Mouse (Mus musculus): ENCODE measurements around the gene Dlx3. TPM values are rescaled to one million over a fixed set of nuclear protein-coding genes. Genes with fewer than 3 reads are reported as not detected.

Gene Dlx3
- total RNA-seq, 2 experiments from 2014 or later = not detected

DNA sequence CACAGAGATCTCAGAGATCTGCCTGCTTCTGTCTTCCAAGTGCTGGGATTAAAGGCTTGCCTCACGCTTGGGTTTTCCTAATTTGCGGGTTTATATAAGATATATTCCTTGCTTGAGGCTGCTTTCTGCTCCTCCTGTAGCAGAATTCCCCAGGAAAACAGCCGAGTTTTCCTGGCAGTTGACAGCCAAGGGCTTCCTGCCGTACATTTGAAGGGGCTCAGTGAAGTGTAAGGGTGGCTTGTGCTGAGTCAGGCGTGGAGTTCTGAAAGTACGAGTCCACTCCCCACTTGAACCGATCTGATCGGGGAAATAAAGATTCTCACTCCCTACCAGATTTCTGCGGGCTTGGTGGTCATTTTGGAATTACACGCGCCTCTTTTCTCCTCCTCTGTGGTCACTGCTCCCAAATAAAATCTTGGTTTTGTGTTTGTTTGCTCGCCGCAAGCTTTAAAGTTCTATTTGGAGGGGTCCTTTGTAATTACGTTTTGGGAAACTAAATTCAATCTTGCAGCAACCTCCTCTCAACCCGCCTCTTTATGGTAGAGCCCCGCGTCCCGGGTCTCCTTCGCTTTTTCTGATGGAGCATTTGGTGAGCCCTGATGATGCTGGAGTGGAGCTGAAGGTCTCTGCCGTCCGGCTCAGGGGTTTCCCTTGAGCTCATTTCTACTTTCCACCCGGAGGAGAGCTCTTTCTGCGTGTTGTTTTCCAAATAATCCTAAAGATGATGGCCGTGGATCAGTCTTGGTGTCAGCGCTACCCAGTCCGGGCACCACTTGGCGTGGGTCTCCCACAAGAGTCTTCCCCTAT is 29.7 kb downstream of the Dlx3 start:
- intact Hi-C loops (cut with DNase I) = no loop called here
- no peak for DNase-seq

DNA sequence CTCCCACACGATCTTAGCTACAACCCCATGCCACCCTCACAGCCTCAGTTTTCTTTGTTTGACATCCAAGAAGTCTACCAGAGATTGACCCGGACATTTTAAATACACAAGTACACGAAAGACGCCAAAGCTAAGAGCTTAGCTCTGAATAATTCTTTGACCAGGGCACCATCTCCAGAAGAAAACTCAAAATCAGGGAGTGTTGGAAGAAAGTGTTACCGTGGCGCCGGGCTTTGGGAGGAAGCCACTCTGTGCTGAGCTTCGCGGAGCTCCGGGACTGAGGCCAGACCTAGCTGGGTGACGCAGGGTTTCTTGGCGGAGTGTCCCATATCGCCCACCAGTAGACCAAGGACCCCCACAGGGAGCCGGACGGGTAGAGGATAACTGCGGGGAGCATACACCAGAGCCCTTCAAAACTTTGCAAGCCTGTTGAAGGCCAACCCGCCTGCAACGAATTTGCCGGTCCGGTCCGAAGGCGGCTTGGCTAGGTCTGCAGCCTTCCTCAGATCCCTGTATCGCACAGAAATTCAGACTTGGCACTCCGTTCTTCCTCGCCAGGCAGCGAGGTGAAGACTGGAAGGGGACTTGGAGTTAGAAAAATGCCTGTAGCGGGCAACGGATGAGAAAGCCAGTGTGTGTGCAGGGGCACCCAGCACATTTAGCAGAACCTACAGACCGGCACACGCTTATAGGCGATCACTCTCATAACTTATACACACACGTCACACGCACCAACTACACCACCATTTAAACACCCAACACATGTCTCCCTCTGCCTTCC is 30.5 kb downstream of the Dlx3 start:
- intact Hi-C loops (cut with DNase I) = no loop called here
- DNase-seq = peak in 1 of 2 experiments; percentile 26

DNA sequence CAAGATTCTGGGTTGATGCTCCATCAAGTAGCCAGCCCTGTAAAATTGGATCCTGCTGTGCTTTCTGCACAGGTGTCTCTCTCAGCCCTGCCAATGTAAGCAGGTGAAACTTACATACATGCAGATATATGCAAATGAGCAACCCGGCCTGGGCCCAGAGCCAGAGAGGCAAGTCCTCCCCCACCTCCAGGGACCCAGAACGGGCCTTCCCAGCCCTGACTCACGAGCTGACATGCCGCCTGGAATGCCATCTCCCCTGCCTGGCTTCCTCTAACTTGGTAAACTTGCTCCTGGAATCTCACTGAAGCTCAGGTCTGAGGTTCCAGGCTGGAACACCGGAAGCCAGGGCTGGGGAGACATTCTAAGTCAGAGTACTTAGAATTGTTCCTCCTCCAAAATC is 33.2 kb downstream of the Dlx3 start:
- intact Hi-C loops (cut with DNase I) = no loop called here
- DNase-seq = no peak

DNA sequence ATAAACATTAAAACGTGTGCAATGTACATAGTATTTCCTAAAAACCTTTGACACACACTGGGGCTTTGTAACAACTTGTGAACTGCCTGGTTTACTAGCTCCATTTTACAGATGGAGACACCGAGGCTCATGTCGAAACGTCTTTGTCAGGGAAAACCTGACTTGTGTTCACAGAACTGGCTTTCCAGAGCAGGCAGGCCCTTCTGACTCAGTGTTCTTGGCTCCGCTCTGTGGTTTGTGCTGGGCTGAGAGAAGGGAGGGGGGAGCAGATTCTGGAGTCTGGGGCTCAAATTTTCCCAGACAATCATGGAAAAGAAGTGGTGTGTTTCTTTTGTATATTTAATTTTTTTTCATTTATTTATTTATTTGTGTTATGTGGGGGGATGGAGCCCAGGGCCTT is 33.8 kb downstream of the Dlx3 start:
- intact Hi-C loops (cut with DNase I) = no loop called here
- no peak for DNase-seq

DNA sequence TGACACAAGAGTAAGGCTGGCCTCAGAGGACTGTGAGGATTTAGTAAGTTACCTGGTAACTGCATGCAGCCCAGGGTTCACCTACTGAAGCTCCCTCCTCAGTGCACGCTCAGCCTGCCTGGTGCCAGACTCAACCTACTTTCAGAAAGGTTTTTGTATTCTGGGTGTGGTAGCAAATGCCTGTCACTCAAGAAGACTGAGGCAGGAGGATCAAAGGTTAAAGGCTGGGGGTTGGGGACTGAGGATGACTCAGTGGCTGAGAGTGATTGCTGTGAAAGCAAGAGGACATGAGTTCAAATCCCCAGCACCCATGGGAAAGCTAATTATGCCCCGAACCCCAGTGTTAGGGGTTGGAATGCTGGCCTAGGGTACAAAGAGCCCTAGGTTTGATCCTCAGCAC is 35.6 kb downstream of the Dlx3 start:
- intact Hi-C loops (cut with DNase I) = no loop called here
- no peak for DNase-seq

DNA sequence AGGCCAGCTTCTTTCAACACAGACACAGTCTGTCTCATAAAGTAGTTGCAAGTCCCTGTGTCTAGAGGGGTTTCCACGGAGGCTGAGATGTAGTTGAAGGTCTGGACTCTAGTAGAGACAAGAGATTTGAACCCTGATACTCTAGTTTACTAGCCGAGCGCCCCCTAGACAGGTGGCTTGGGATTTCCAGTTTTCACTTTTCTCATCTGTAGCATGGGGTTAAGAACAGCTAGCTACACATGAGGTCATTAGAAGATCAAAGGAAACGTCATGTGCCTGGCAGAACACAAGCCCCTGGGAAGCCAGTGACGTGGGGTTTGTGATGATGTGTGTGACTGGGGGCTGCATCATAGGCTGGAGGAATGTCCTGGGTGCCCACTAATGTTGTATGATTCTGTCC is 37.4 kb downstream of the Dlx3 start:
- intact Hi-C loops (cut with DNase I) = no loop called here

DNA sequence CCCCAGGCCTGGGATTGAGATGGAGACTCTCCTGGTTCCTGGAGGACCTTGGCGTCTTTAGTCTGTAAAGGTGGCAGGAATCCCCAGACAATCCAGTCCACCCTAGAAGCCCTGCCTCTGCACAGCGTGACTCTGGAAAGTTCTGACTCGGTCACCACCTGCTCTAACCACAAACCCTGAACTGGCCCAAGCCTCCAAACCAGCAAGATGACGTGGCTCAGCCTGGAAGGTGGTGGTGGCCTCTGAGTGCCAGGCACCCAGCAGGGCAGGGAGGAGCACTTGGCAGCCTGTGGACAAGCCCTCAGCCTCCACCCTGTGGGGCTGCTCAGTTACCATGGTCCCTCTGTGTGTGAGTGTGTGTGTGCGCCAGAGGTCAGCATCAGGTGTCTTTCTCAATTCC is 38.0 kb downstream of the Dlx3 start:
- intact Hi-C loops (cut with DNase I) = no loop called here
- DNase-seq = no peak

More for the DNA sequence above, 37.4 kb downstream of the Dlx3 start:
- no peak for DNase-seq

DNA sequence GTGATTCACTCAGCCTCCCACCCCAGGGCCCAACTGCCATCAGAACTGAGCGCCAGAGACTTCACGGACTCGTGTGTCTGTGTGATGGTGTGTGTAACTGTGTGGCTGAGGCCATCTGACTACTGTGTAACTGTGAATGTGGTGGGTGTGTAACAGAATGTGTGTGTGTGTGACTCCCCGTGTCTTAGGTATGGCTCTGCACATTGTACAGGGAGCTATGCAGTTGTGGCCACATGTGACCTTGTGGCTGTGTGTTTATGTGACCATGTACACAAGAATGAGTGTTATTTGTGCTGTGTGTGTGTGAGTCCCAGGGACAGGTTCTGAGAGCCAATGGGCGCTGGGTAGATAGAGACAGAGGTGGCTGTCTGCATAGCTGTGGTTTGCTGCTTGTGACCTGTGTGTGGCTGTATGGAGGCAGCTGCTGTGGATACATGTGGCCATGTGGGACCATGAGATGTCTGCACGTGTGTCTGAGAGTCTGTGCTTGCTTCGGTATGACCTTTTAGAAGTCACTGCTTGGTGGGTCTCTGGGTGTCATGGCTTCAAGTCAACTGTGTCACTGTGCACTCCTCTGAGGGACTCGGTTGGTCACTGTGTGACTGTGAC is 39.9 kb downstream of the Dlx3 start:
- intact Hi-C loops (cut with DNase I) = no loop called here
- no peak for DNase-seq

DNA sequence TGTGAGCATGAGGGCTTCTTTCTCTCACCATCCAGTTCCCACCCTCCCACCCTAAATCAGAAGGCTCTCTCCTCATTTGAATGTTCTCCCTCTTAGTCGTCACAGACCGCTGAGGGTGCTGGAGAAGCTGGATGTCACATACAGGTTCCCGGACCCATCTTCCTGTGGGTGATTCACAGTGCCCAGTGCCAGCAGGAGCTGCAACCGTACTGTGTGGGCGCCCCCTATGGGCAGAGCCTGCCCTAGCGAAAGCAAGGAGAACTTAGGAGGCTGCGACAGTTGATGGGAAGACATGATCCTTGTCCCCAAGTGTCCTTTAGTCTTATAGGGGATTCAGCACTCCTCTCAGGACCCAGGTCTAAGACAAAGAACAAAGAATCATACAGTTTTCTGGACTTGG is 40.8 kb downstream of the Dlx3 start:
- intact Hi-C loops (cut with DNase I) = no loop called here
- DNase-seq = no peak

DNA sequence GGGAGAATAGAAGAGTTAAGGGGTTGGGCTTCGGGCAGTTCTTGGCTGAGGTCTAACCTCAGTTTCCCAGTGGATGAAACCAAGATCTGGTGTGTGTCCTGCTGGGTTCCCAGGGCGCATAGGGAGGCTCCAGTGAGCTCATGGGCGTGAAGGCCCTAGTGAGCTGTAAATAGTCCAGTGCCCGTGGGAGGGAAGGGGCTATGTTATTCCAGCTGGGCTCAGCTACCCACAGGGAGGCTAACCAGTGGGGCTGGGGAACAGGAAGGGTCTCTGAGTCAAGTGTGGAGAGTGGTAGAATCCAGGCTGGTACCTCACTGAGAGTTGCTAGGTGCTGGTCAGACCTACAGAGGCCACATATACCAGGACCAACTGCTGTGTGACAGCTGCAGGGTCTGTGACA is 41.8 kb downstream of the Dlx3 start:
- intact Hi-C loops (cut with DNase I) = no loop called here
- DNase-seq = no peak

DNA sequence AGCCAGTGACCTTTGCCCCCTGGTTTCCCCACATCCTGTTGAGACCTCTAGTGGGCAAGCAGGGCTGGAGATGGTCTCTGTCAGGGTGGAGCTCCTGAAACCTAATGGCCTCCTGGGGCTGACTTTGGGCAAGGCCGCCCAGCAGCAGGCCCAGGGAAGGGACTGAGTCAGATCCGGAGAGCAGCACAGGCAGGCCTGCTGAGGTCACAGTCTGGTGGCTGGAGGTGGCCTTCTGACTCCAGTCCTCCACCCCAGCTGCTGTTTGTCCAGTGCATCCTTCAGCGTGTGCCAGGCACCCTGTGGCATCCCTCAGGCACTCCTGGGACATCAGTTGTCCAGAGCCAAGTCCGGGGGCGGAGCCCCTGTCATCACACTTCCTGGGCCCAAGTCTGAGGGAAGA is 45.9 kb downstream of the Dlx3 start:
- no peak for DNase-seq
- intact Hi-C loops (cut with DNase I) = no loop called here

Other genes starting within 250 kb of the Dlx3 start
- 100 to 1,000 TPM; 604 to 803 TPM for gene Col1a1, start 183.9 kb upstream of the Dlx3 start, total RNA-seq (2021)
- gene Hils1, start 152.5 kb upstream of the Dlx3 start, total RNA-seq (2021) = not detected
- gene Sgca, start 143.8 kb upstream of the Dlx3 start, total RNA-seq (2021) = 100 to 1,000 TPM; 252 to 259 TPM
- 10 to 100 TPM; 21.9 to 22.0 TPM for gene Ppp1r9b, start 129.1 kb upstream of the Dlx3 start, total RNA-seq (2021)
- under 1 TPM; 0.44 to 0.56 TPM for gene Samd14, start 110.2 kb upstream of the Dlx3 start, total RNA-seq (2021)
- gene Pdk2, start 78.8 kb upstream of the Dlx3 start, total RNA-seq (2021) = 100 to 1,000 TPM; 370 to 480 TPM
- gene Itga3, start 43.3 kb upstream of the Dlx3 start, total RNA-seq (2021) = 1 to 10 TPM; 3.2 to 4.0 TPM
- gene Dlx4, start 26.1 kb downstream of the Dlx3 start, total RNA-seq (2021) = not detected
- gene Tac4, start 141.4 kb downstream of the Dlx3 start, total RNA-seq (2021) = not detected
- gene Kat7, start 190.1 kb downstream of the Dlx3 start, total RNA-seq (2021) = 10 to 100 TPM; 20.8 to 25.1 TPM
- 1 to 10 TPM; 2.0 to 2.2 TPM for gene Fam117a, start 216.9 kb downstream of the Dlx3 start, total RNA-seq (2021)